Mouse (Mus musculus): ENCODE results near the gene Gm11568.
A peak's percentile ranks its signal among the peaks of the same experiment; 100 is the strongest.

DNA sequence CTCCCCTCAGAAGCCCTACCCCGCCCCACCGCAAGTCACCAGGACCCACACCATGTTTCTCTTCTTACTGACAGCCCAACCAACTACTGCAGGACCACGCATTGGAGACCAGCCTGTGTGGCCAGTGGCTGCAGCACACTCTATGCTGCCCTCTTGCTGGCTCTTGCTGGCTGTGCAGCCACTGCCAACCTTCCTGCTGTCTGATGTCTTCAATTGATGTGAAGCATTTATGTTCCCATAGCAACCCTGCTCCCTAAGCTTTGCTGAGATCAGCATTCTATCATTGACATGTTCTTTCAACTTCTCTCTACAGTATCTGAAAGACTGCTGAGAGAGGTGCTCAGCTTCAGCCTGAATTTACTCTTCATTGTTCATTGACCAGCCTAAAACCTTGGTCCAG, 3.6 kb upstream of the Gm11568 start:
- peak; percentile 27; the same call in 1 of the 2 replicates for TF ChIP-seq CTCF (IDR thresholded peaks at IDR 0.05; ENCODE audit: borderline replicate concordance, insufficient read depth, low read length)
- TF ChIP-seq POLR2A (IDR thresholded peaks at IDR 0.05; ENCODE audit: low read depth, low read length), result no peak

All from embryonic fibroblast, embryonic 13.5 days (primary cell).